Mouse (Mus musculus) liver, embryonic 11.5 days (tissue): ENCODE results near the gene Pla2r1. TPM values are rescaled to one million over a fixed set of nuclear protein-coding genes. Genes with fewer than 3 reads are reported as not detected.

Source experiments
- ATAC-seq: fragments of 200-750 bp; cut with Nextera tagmentation; replicated peaks from 2 replicates; pipeline ENCODE4 v1.8.0; 2017; ENCODE audit warnings: moderate number of reproducible peaks, mild to moderate bottlenecking, moderate TSS enrichment, moderate library complexity; ENCODE audit not compliant: low FRiP score
- DNase-seq: peaks from one replicate; pipeline ENCODE4 v3.0.0-alpha.2; 2017; ENCODE audit warnings: low spot score
- H3K27ac ChIP-seq: fragments of 300-500 bp; sonication (generic); 2 replicates; pipeline ENCODE4 v1.5.1; 2014; ENCODE audit warnings: mild to moderate bottlenecking, low read depth, low read length, control low read depth
- H3K27me3 ChIP-seq: fragments of 300-500 bp; sonication (generic); replicated peaks from 2 replicates; pipeline ENCODE4 v1.6.1; 2014; ENCODE audit warnings: low read length, mixed read lengths; ENCODE audit not compliant: control insufficient read depth, insufficient read depth
- H3K36me3 ChIP-seq: fragments of 300-500 bp; sonication (generic); 2 replicates; pipeline ENCODE4 v1.6.1; 2014; ENCODE audit warnings: mild to moderate bottlenecking, low read length, moderate library complexity, mixed read lengths; ENCODE audit not compliant: control insufficient read depth, insufficient read depth
- H3K4me1 ChIP-seq: fragments of 300-500 bp; sonication (generic); replicated peaks from 2 replicates; pipeline ENCODE4 v1.6.1; 2014; ENCODE audit warnings: low read length, mixed read lengths; ENCODE audit not compliant: control insufficient read depth, insufficient read depth
- H3K4me2 ChIP-seq: fragments of 300-500 bp; sonication (generic); 2 replicates; pipeline ENCODE4 v1.6.1; 2014; ENCODE audit warnings: mild to moderate bottlenecking, control low read depth, moderate library complexity
- H3K4me3 ChIP-seq: fragments of 300-500 bp; sonication (generic); 2 replicates; pipeline ENCODE4 v1.5.1; 2014; ENCODE audit warnings: low read depth, low read length, control low read depth
- H3K9ac ChIP-seq: fragments of 300-500 bp; sonication (generic); 2 replicates; pipeline ENCODE4 v1.6.1; 2014; ENCODE audit warnings: low read depth, low read length, control low read depth
- H3K9me3 ChIP-seq: fragments of 300-500 bp; sonication (generic); 2 replicates; pipeline ENCODE4 v1.6.1; 2016; ENCODE audit warnings: low read length, inconsistent platforms, mixed read lengths; ENCODE audit not compliant: control insufficient read depth
- WGBS: fragments of 180-500 bp; shearing (Covaris S2); extraction: QIAGEN DNeasy Blood & Tissue Kit; methylation state at CpG from one replicate; pipeline ENCODE4 v1.1.7; 2014; 5-methylcytosine and 5-hydroxymethylcytosine counted together
- polyA plus RNA-seq: library from polyadenylated mRNA; unstranded; fragments of >200 nt; fragmentation: Nextera tagmentation; extraction: Ambion mirVana; gene quantifications from 2 replicates; pipeline ENCODE4 v1.2.1, GENCODE M21; 2014

The Pla2r1 gene
- polyA plus RNA-seq = 0.55 and 0.58 TPM in 2 replicates

DNA sequence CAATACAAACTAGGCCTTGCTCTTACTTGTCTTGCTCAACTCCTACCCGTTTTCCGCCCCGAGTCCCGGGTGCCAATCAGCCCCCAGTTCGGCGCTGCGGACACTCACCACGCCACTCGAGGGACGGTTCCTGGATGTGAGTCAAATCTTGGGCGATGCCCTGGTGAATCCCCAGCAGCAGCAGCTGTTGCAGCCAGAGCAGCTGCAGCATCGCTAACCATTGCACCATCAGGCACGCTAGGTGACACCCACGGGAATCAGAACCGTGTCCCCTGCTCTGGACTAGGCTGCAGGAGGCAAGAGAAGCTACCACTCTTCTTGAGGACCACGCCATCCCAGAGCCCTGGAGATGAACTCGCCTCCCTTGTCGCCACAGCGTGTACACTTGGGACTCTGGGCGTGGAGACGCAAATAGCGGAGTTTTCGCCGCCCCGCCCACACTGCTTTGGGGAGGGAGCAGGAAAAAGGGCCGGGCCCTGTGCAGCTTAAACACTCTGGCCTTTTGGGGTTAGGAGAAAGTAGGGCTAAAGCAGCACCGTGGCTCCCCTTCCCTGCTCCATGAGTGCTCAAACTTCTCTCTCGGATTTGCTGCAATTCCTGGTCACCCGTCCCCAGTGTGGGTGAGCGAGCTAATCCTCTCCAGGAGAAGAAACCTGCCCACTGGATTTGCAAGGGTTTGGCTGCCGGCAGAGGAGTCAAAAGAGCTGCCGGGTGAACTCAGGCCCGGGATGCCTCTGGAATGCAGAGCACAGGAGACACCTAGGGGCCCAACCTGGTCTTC is at the start of gene Pla2r1:
Gene Pla2r1 (minus strand): TSS at position 407 of the 781 bp plus-strand sequence.
- DNase-seq (peak; percentile 62), ATAC-seq (peak; percentile 43; the same call in 1 of the 2 replicates)
- H3K9me3 ChIP-seq = no peaks in the 10 kb centered on the region
- no peaks in the 10 kb centered on the region for H3K36me3 ChIP-seq
- peak within 1 kb of the TSS; percentile 43 for H3K4me3 ChIP-seq
- 0 out of 2 replicates have a peak within 1 kb of the TSS, but pooled peaks have one; percentile 18 for H3K9ac ChIP-seq
- WGBS = 8% methylated on average over 33 of the region's 33 CpGs
- peaks cover 5% of the 10 kb centered on the region for H3K4me1 ChIP-seq
- H3K4me2 ChIP-seq = peak within 1 kb of the TSS; percentile 86
- no peak within 1 kb of the TSS for H3K27ac ChIP-seq
- H3K27me3 ChIP-seq = no peaks in the 10 kb centered on the region; the same call in 1 of the 2 replicates

GRCm38 (mm10) chr2:60601326-60601725 is 48.2 kb upstream of the Pla2r1 start:
- no peaks in the 10 kb centered on the region for H3K9me3 ChIP-seq
- no peaks in the 10 kb centered on the region for H3K4me1 ChIP-seq
- no peaks in the 10 kb centered on the region for H3K36me3 ChIP-seq
- H3K27me3 ChIP-seq = no peaks in the 10 kb centered on the region
- DNase-seq (no peak), ATAC-seq (no peak)
- no peak overlapping the region for H3K27ac ChIP-seq
- no peak overlapping the region for H3K4me3 ChIP-seq
- 78% methylated on average over 2 of the region's 2 CpGs for WGBS
- H3K9ac ChIP-seq = no peak overlapping the region
- no peak overlapping the region for H3K4me2 ChIP-seq

DNA sequence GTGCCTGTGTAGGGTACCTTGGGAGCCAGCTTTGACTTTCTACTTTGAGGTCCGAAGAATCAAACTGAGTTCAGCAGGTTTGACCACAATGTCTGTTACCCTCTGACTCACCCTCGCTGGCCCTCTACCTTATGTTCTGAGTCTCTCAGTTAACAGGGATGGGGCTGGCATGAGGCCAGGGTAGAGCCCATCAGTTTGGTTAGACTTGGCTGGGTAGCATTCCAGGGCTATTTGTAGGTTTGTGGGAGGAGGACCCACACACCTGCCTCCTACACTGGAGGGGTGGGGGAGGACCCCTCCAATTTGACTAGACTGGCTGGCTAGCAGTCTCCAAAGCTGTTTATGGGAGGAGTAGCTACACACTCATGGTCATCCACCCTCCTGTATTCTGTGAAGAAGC is 47.8 kb upstream of the Pla2r1 start:
- no peak overlapping the region for H3K9ac ChIP-seq
- 90% methylated on average over 2 of the region's 2 CpGs for WGBS
- no peaks in the 10 kb centered on the region for H3K27me3 ChIP-seq
- H3K27ac ChIP-seq = no peak overlapping the region
- ATAC-seq = no peak
- DNase-seq = no peak
- H3K4me1 ChIP-seq = no peaks in the 10 kb centered on the region
- H3K36me3 ChIP-seq = no peaks in the 10 kb centered on the region
- H3K4me2 ChIP-seq = no peak overlapping the region
- no peaks in the 10 kb centered on the region for H3K9me3 ChIP-seq
- no peak overlapping the region for H3K4me3 ChIP-seq

DNA sequence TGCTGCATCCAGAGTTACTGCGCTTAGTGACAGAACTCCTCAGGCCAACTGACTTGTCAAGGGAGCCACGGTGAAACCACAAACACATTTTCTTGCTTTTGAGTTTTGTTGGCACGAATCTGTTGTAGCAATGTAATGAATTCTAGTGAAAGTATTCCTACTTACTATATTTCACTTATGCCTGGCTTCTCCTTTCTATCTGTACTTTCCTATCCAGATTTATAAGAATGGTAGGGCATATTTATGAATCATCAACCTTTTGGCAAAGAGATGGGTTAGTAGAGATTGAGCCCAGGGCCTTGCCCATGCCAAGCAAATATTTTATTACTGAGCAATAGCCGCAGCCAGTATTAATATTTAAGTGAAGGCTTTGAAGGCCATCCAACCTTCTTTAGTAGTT is 30.3 kb upstream of the Pla2r1 start:
- Histone ChIP-seq H3K27me3 (no peaks in the 10 kb centered on the region), H3K4me2 (no peak overlapping the region), H3K4me3 (no peak overlapping the region), H3K36me3 (no peaks in the 10 kb centered on the region), H3K4me1 (no peaks in the 10 kb centered on the region), H3K9me3 (no peaks in the 10 kb centered on the region), H3K9ac (no peak overlapping the region), H3K27ac (no peak overlapping the region)
- ATAC-seq = no peak
- no peak for DNase-seq
- WGBS = 85% methylated on average over 4 of the region's 4 CpGs

DNA sequence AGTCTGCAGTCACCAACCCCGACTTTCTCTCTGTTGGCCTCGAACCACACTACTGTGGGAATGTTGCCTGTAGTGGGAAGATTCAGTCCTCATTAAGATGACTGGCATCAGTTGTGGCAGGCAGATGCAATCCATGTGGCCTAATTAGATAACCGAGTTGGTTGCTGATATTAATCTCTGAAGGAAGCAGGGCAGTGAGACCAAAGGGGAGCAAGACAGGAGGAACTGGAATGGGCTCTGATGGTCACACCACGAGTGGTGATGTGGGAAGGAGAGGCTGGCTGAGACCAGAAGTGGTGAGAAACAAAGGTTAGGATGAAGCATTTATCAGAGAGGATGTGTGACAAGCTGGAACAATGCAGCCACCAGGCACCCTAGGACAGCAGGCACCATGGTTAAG is 1.5 kb upstream of the Pla2r1 start:
- DNase-seq = no peak
- H3K4me1 ChIP-seq = peaks cover 5% of the 10 kb centered on the region
- 41% methylated on average over 4 of the region's 4 CpGs for WGBS

DNA sequence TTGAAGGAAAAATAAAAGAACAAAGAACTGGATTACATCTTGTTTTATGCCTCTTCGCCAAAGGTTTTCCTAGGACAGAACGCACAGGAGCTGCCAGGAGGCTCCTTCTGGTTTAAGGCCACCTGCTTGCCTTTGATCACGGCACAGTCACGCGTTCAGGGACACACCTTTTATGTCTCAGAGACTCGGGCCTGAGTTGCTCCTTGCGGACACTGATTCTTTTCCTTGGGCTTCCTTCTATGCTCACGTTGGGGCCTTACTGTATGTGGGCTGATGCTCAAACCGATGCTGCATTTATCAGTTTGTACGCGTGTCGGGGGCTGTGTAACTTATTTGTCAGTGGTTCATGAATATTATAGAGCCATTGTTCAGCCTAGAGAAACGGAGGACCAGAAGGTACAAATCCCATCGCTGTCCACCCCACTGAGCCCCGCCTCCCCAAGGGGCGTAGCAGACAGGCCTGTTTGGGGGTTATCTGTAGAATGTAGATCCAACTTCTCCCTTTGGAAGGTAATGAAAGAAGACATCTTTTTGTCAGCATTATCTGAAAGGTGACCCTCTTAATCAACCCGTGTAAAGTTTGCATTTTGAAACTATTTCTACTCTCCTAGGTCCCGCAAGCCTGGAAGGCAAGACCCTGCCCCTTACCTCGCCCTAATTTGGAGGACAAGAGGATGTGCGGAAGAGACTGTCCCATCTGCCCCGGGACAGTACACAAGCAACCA is 769 bp downstream of the Pla2r1 start:
- Histone ChIP-seq H3K4me1 (peaks cover 5% of the 10 kb centered on the region), H3K9me3 (no peaks in the 10 kb centered on the region), H3K36me3 (no peaks in the 10 kb centered on the region), H3K27ac (no peak overlapping the region), H3K4me2 (peak overlapping the region; percentile 86), H3K4me3 (peak overlapping the region; percentile 43), H3K27me3 (no peaks in the 10 kb centered on the region; the same call in 1 of the 2 replicates), H3K9ac (0 out of 2 replicates have a peak overlapping the region, but pooled peaks have one; percentile 18)
- ATAC-seq (no peak), DNase-seq (no peak)
- 42% methylated on average over 21 of the region's 21 CpGs for WGBS

More for the DNA sequence above, 1.5 kb upstream of the Pla2r1 start:
- no peak overlapping the region for H3K9ac ChIP-seq
- H3K27me3 ChIP-seq = no peaks in the 10 kb centered on the region; the same call in 1 of the 2 replicates
- ATAC-seq = no peak
- H3K4me3 ChIP-seq = no peak overlapping the region
- no peak overlapping the region for H3K27ac ChIP-seq
- H3K9me3 ChIP-seq = no peaks in the 10 kb centered on the region
- no peaks in the 10 kb centered on the region for H3K36me3 ChIP-seq
- no peak overlapping the region for H3K4me2 ChIP-seq

- ATAC-seq = no peak
- DNase-seq = no peak
- Histone ChIP-seq H3K9ac (no peak overlapping the region), H3K36me3 (no peaks in the 10 kb centered on the region), H3K4me2 (no peak overlapping the region), H3K27ac (no peak overlapping the region), H3K9me3 (no peaks in the 10 kb centered on the region), H3K27me3 (no peaks in the 10 kb centered on the region; the same call in 1 of the 2 replicates), H3K4me1 (peaks cover 5% of the 10 kb centered on the region), H3K4me3 (no peak overlapping the region)
- WGBS = 49% methylated on average over 2 of the region's 2 CpGs
Measured at GRCm38 (mm10) chr2:60551673-60552072, 1.4 kb downstream of the Pla2r1 start.

DNA sequence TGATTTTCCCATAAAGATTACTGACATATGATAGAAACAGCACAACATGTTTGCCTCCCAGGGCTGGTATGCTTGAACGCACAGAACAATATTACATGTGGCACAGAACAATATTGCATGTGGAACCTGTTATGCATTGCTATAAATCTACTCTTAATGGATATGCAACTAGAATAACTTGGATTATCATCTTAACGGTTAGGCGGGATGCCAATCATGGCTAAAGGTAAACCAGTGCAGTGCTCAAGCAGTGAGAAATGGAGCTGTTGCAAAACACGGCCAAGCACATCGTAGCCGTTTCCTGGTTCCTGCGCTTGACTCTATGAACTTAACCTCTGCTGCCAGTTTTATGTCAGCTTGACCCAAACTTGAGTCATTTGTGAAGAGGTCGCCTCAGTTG is 2.6 kb downstream of the Pla2r1 start:
- ATAC-seq = no peak

More for the DNA sequence above, 2.6 kb downstream of the Pla2r1 start:
- H3K9me3 ChIP-seq = no peaks in the 10 kb centered on the region
- H3K36me3 ChIP-seq = no peaks in the 10 kb centered on the region
- peaks cover 5% of the 10 kb centered on the region for H3K4me1 ChIP-seq
- no peak overlapping the region for H3K9ac ChIP-seq
- no peak overlapping the region for H3K27ac ChIP-seq
- no peak overlapping the region for H3K4me2 ChIP-seq
- 92% methylated on average over 8 of the region's 8 CpGs for WGBS
- no peak overlapping the region for H3K4me3 ChIP-seq
- DNase-seq = no peak
- no peaks in the 10 kb centered on the region; the same call in 1 of the 2 replicates for H3K27me3 ChIP-seq
